Mouse (Mus musculus): Measurements from ENCODE around the gene Dab1. TPM values are rescaled to one million over a fixed set of nuclear protein-coding genes. Genes with fewer than 3 reads are reported as not detected.

Gene Dab1
- total and polyA plus RNA-seq, 2 experiments: 0.02 to 0.09 TPM

DNA sequence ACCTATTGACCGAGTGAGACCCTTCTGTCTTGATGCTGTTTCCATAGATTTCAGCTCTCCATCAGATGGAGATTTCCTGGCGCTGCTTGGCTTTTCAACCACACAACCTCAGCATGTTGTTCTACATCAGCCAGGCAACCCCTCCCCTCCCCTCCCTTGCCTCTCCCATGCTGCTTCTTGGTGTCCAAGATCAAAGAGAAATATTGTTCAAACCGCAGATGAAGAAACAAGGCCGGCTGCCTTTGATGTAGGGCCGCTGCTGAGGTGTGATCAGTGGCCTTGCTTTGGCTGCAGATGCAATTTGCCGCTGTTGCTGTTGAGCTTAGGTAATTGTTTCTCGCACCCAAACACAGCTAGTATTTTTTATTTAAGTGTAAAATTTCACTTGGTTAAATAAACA lies 135.4 kb downstream of the Dab1 start:
- DNase-seq (ENCODE audit: extremely low read depth, low read depth, low spot score): no peak
- H3K27me3 ChIP-seq (ENCODE audit: control insufficient read depth, insufficient read depth, low read length): no peaks in the 10 kb centered on the region
- no peak overlapping the region for H3K9ac ChIP-seq (ENCODE audit: low read depth, low read length)
- H3K4me3 ChIP-seq (ENCODE audit: insufficient read depth, low read depth, low read length): no peak overlapping the region
- 88% methylated on average over 7 of the region's 7 CpGs for WGBS
- no peak overlapping the region for H3K27ac ChIP-seq (replicated peaks; ENCODE audit: insufficient read depth, low read depth, low read length)
- H3K36me3 ChIP-seq (ENCODE audit: control insufficient read depth, insufficient read depth, low read length): no peaks in the 10 kb centered on the region
- no peaks in the 10 kb centered on the region for H3K4me1 ChIP-seq (ENCODE audit: control insufficient read depth, insufficient read depth, low read length)
- no peaks in the 10 kb centered on the region for H3K79me2 ChIP-seq (ENCODE audit: control insufficient read depth, insufficient read depth, low read length)
- TF ChIP-seq CTCF (IDR thresholded peaks at IDR 0.05; ENCODE audit: low read depth, low read length) (no peak), POLR2A (IDR thresholded peaks at IDR 0.05; ENCODE audit: extremely low read depth, insufficient read depth, low read length) (no peak)

DNA sequence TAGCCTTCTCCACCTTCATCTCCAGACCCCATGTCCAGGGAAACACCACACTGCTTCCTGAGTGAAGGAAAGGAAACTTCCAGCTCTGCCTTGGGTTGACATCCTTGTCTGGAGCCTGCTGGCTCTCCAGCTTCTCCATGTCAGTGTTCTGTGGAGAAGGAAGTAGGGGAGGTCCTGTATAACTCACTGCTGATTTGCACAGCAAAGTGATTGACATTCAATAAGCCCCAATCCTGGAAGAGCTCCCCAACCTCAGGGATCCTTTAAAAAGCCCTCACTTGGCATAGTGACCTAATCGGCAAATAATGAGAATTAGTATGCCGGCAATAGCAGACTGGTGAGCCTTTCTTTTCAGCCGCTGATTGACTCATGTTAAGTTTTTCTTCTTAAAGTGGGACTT lies 138.1 kb downstream of the Dab1 start:
- H3K4me3 ChIP-seq (ENCODE audit: insufficient read depth, low read depth, low read length): no peak overlapping the region
- WGBS: 86% methylated on average over 3 of the region's 3 CpGs
- no peaks in the 10 kb centered on the region for H3K4me1 ChIP-seq (ENCODE audit: control insufficient read depth, insufficient read depth, low read length)
- H3K27me3 ChIP-seq (ENCODE audit: control insufficient read depth, insufficient read depth, low read length): no peaks in the 10 kb centered on the region
- no peak overlapping the region for H3K27ac ChIP-seq (replicated peaks; ENCODE audit: insufficient read depth, low read depth, low read length)
- H3K9ac ChIP-seq (ENCODE audit: low read depth, low read length): no peak overlapping the region
- H3K79me2 ChIP-seq (ENCODE audit: control insufficient read depth, insufficient read depth, low read length): no peaks in the 10 kb centered on the region
- no peak for DNase-seq (ENCODE audit: extremely low read depth, low read depth, low spot score)
- H3K36me3 ChIP-seq (ENCODE audit: control insufficient read depth, insufficient read depth, low read length): no peaks in the 10 kb centered on the region
- TF ChIP-seq POLR2A (IDR thresholded peaks at IDR 0.05; ENCODE audit: extremely low read depth, insufficient read depth, low read length): no peak
- TF ChIP-seq CTCF (IDR thresholded peaks at IDR 0.05; ENCODE audit: low read depth, low read length): no peak

DNA sequence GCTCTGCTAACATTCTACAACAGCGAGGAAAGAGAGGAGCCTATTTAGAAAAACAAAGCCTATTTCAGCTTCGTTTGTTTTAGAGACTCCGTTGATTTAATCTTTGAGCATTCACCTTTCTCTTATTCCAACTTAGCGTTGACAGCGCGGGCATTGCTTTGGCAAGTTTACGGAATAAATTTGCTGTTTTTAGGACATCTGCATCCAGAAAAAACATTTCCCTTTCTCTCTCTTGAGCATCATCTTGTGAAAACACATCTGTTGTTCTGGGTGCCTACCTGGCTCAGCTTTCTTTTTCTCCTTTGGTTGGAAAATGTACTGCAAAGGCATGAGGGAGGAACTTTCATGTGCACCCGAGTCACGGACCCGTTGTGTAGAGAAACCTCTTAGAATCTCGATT lies 143.3 kb downstream of the Dab1 start:
- TF ChIP-seq CTCF (IDR thresholded peaks at IDR 0.05; ENCODE audit: low read depth, low read length) (no peak), POLR2A (IDR thresholded peaks at IDR 0.05; ENCODE audit: extremely low read depth, insufficient read depth, low read length) (no peak)
- WGBS: 74% methylated on average over 11 of the region's 11 CpGs
- H3K4me1 ChIP-seq (ENCODE audit: control insufficient read depth, insufficient read depth, low read length): no peaks in the 10 kb centered on the region

DNA sequence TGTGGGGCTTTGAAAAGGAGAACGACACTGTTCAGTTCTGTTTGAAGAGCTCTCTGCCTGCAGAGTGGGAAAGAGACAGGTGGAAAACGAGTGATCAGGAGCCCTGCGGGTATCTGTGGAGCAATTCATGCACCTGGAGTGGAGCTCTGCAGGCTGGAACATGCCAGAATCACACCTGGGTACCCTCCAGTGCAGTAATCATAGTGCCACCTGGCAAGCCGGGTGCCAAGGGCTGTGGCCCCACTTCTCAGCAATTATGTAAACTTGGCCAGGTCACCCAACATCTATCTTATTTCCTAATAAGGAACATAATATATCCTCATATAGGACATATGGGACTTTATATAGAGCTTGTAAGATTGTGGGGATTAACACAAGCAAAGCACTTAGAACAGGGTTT lies 156.6 kb downstream of the Dab1 start:
- no peaks in the 10 kb centered on the region for H3K79me2 ChIP-seq (ENCODE audit: control insufficient read depth, insufficient read depth, low read length)
- no peak overlapping the region for H3K9ac ChIP-seq (ENCODE audit: low read depth, low read length)
- H3K27me3 ChIP-seq (ENCODE audit: control insufficient read depth, insufficient read depth, low read length): no peaks in the 10 kb centered on the region
- no peaks in the 10 kb centered on the region for H3K4me1 ChIP-seq (ENCODE audit: control insufficient read depth, insufficient read depth, low read length)
- no peak for DNase-seq (ENCODE audit: extremely low read depth, low read depth, low spot score)
- 40% methylated on average over 4 of the region's 4 CpGs for WGBS
- H3K4me3 ChIP-seq (ENCODE audit: insufficient read depth, low read depth, low read length): no peak overlapping the region
- TF ChIP-seq POLR2A (IDR thresholded peaks at IDR 0.05; ENCODE audit: extremely low read depth, insufficient read depth, low read length) (no peak), CTCF (IDR thresholded peaks at IDR 0.05; ENCODE audit: low read depth, low read length) (no peak)
- no peaks in the 10 kb centered on the region for H3K36me3 ChIP-seq (ENCODE audit: control insufficient read depth, insufficient read depth, low read length)
- no peak overlapping the region for H3K27ac ChIP-seq (replicated peaks; ENCODE audit: insufficient read depth, low read depth, low read length)

More for the DNA sequence above, 143.3 kb downstream of the Dab1 start:
- Histone ChIP-seq H3K27me3 (ENCODE audit: control insufficient read depth, insufficient read depth, low read length) (no peaks in the 10 kb centered on the region), H3K36me3 (ENCODE audit: control insufficient read depth, insufficient read depth, low read length) (no peaks in the 10 kb centered on the region), H3K4me3 (ENCODE audit: insufficient read depth, low read depth, low read length) (no peak overlapping the region), H3K9ac (ENCODE audit: low read depth, low read length) (no peak overlapping the region), H3K79me2 (ENCODE audit: control insufficient read depth, insufficient read depth, low read length) (no peaks in the 10 kb centered on the region), H3K27ac (replicated peaks; ENCODE audit: insufficient read depth, low read depth, low read length) (no peak overlapping the region)
- no peak for DNase-seq (ENCODE audit: extremely low read depth, low read depth, low spot score)

DNA sequence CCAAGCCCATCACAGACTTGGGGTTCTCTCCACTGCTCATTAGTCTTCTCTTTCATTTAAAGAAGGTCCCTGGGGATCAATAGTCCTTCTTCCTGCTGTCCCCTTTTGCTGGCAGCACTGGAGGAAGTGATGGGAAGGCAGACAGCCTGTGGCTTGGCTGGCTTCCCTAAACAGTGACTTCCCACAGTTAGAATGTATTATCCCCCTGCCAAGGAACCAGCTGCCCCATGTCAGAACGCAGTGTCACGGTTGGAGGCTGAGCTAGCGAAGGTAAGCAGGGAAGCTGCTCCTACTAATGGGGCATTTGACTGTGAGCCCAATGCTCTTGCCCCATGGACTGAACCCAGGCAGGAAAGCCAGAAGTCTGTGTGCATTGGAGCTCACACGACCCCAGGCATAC lies 162.2 kb downstream of the Dab1 start:
- Histone ChIP-seq H3K4me1 (ENCODE audit: control insufficient read depth, insufficient read depth, low read length) (no peaks in the 10 kb centered on the region), H3K9ac (ENCODE audit: low read depth, low read length) (no peak overlapping the region), H3K36me3 (ENCODE audit: control insufficient read depth, insufficient read depth, low read length) (no peaks in the 10 kb centered on the region), H3K27me3 (ENCODE audit: control insufficient read depth, insufficient read depth, low read length) (no peaks in the 10 kb centered on the region), H3K27ac (replicated peaks; ENCODE audit: insufficient read depth, low read depth, low read length) (no peak overlapping the region), H3K79me2 (ENCODE audit: control insufficient read depth, insufficient read depth, low read length) (no peaks in the 10 kb centered on the region), H3K4me3 (ENCODE audit: insufficient read depth, low read depth, low read length) (no peak overlapping the region)
- DNase-seq (ENCODE audit: extremely low read depth, low read depth, low spot score): peak; percentile 5
- WGBS: 82% methylated on average over 4 of the region's 4 CpGs
- TF ChIP-seq CTCF (IDR thresholded peaks at IDR 0.05; ENCODE audit: low read depth, low read length): no peak
- no peak for TF ChIP-seq POLR2A (IDR thresholded peaks at IDR 0.05; ENCODE audit: extremely low read depth, insufficient read depth, low read length)

DNA sequence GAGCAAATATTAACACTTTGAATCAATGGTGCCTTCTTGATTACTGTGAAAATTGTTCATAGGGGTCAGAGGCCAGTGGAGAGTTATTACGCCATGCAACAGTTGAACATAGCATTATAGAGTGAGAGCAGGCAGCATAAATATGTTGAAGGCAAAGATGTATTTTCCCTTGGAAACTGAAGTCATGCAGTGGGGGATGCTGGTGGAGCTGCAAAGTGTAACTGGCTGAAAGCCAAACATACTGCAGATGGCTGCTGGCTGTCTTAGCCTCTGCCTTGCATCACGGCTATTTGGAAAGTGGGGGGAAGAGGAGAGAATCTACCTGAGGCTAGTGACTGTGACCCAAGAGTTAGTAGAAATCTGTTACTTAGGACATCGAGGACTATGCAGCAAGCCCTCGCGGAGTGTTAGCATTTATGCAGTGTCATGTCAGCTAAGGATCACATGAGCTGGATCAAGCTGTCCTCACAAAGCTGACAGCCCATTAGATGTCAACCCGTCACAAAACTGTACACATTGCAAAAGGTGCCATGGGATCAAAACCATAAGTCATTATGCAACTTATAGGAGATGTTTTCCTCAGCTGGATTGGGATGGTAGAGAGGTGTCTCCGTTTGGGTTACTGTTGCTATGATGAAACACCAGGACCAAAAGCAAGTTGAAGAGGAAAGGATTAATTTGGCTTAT lies 164.5 kb downstream of the Dab1 start:
- Histone ChIP-seq H3K27me3 (ENCODE audit: control insufficient read depth, insufficient read depth, low read length) (no peaks in the 10 kb centered on the region), H3K9ac (ENCODE audit: low read depth, low read length) (no peak overlapping the region), H3K27ac (replicated peaks; ENCODE audit: insufficient read depth, low read depth, low read length) (no peak overlapping the region), H3K4me3 (ENCODE audit: insufficient read depth, low read depth, low read length) (no peak overlapping the region), H3K79me2 (ENCODE audit: control insufficient read depth, insufficient read depth, low read length) (no peaks in the 10 kb centered on the region), H3K4me1 (ENCODE audit: control insufficient read depth, insufficient read depth, low read length) (no peaks in the 10 kb centered on the region), H3K36me3 (ENCODE audit: control insufficient read depth, insufficient read depth, low read length) (no peaks in the 10 kb centered on the region)
- no peak for TF ChIP-seq CTCF (IDR thresholded peaks at IDR 0.05; ENCODE audit: low read depth, low read length)
- no peak for DNase-seq (ENCODE audit: extremely low read depth, low read depth, low spot score)
- WGBS: 90% methylated on average over 7 of the region's 7 CpGs
